Mouse (Mus musculus) heart, adult 8-10 months (tissue): ENCODE data around the gene Arhgap15. TPM values are rescaled to one million over a fixed set of nuclear protein-coding genes. Genes with fewer than 3 reads are reported as not detected.
"Not testable (repeated sequence)": the region's sequence is repeated elsewhere in the genome, so short reads cannot be mapped to it uniquely, and the experiment has no call there.

ENCODE experiments used
- DNase-seq: peaks from one replicate; pipeline ENCODE4 v3.0.0; 2022; ENCODE audit warnings: low spot score
- total RNA-seq, 4 experiments: library from RNA; stranded (reverse); gene quantifications; 2 replicates each; pipeline ENCODE4 v1.2.4; 2022

Gene Arhgap15
- 1 to 10 TPM in 2 of 4 experiments, under 1 TPM in 2; 0.41 to 1.1 (median 0.89) TPM for total RNA-seq

GRCm38 (mm10) chr2:43748287-43748983 lies at the start of gene Arhgap15:
TSS of gene Arhgap15 (plus strand) at chr2:43748824.
- no peak for DNase-seq

GRCm38 (mm10) chr2:43712611-43713138 lies 35.9 kb upstream of the Arhgap15 start:
- DNase-seq: no peak

GRCm38 (mm10) chr2:43722446-43723103 lies 26.0 kb upstream of the Arhgap15 start:
- DNase-seq: peak; percentile 48

DNA sequence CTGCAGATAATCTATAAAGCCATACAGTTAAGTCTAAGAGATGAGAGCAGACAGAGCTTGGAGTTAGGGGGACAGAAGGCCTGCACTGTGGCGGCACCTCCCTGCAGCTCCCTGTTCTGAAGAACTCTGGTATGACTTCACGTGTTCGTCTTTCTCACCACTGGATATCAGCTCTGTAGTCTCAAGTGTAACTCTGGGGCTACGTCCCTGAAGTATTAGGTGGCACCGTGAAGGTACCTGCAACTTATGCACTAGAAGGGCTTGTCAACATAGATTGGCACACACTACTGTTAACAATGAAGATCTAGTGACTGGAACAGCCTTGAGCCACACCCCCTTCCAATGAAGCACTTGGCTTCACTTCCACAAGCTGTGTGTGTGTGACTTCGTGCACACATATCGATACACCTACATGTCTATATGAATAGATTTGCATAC lies 25.5 kb upstream of the Arhgap15 start:
- DNase-seq: no peak

GRCm38 (mm10) chr2:43727181-43727580 lies 21.4 kb upstream of the Arhgap15 start:
- no peak for DNase-seq

DNA sequence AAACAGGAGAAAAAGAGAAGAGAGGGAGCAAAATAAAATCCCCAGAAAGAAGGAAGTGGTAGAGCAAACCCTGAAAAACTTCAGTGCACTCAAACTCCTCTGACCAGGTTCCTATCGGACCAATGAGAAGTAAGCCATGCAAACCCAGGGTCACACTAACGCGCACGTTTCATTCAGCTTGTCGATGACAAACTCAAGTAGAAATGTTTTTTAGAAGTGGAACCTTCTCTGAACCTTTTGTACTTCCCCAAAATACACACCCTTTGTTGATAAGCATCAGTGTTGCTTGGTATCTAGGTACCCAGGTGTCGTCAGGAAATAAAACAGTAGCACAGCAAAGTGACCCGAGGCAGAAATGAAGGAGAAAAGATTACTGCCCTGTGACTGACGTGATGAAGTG lies 20.9 kb upstream of the Arhgap15 start:
- no peak for DNase-seq

DNA sequence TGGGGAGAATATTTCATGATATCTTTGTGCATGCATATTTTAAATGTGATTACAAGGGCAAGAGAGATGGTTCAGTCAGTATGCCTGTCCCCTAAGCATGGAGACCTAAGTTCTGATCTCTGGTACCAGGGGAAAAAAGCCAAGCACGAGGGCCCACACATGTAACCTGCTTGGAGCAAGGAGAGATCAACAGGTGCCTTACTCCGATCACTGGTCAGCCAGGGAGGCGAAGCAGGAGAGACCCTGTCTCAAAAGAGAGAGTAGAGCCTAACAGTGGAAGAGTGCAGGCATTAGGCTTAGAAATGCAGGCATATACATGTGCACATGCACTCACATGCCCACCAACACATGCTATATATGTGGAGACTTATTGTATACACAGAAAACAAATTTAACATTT lies 19.8 kb upstream of the Arhgap15 start:
- no peak for DNase-seq

DNA sequence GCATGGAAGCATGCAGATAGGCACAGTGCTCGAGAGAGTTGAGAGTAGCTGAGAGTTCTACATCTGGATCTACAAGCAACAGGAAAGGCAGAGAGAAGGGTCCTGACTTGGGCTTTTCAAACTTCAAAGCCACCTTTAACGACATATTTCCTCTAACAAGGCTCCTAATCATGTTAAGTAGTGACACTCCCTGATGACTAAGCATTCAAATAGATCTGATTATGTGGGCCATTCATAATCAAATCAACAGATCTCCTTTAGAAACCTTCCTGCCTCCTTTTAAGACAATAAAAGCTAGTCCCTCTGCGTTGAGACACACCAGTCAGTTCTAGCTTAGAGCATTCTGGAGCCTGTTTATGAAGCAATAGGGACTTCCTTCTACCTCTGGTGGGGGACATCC lies 16.2 kb upstream of the Arhgap15 start:
- no peak for DNase-seq

- DNase-seq: not testable (repeated sequence)
Measured at GRCm38 (mm10) chr2:43735071-43735470, 13.6 kb upstream of the Arhgap15 start.

GRCm38 (mm10) chr2:43737546-43737945 lies 11.1 kb upstream of the Arhgap15 start:
- no peak for DNase-seq

- DNase-seq: peak; percentile 5
Measured at GRCm38 (mm10) chr2:43738562-43739112, 10.0 kb upstream of the Arhgap15 start.

DNA sequence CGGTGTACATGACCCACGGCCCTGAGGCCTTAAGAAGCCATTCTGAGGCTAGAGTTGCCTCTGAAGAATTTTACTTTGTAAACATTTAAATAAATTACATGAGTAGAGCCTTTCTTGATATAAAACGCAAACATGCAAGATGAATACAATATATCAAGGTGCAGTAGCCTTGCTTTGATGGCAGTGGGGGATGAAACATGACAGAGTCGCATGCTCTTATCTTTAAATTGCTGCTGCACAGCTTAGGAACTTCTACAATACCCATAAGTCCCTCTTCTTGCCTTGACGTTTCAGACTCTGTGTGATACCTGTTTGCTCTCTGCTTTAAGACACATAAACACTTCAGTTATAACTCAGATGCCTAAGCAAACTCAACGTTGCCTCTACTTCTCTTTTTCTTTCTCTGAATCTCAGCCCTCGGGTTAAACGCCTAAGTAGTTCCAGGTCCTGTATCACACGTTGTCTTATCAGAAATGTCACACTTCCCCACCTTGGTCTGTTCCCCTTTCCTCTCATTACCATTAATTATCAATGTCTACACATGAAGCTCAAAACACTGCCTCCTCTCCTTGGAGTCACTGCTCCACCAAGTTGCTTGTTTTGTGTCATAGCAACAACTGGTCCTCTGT lies 9.3 kb upstream of the Arhgap15 start:
- no peak for DNase-seq

DNA sequence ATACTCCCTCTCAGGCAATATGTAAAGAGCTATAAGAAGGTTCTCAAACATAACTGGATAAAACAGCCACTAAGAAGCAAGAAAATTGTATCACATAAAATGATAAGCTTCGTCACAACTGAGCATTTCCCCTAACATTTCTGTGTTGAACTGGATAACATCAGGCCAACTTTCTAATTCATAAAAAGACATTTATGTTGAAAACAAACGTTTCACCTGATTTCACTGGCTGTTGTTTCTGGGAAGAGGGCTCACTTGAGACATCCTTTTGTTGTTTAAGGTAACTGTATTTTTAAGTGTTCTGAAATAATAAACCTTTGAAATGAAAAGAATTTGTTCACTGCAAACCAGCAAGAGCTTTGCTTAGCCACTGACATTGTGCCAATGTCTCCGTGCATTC lies 697 bp downstream of the Arhgap15 start:
- DNase-seq: no peak

DNA sequence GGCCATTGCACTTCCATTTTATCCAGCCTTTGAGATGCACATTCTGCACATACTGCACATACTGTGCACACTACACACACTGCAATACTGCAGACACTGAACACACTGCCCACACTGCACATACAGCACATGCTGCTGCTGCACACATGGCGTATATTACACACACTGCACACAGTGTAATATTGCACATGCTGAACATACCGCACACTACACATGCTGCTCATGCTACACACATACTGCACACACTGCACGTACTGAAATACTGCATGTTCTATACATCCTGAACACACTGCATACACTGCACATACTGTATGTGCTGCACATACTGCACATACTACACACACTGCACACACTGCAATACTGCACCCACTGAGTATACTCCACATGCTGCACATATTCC lies 7.3 kb downstream of the Arhgap15 start:
- no peak for DNase-seq

DNA sequence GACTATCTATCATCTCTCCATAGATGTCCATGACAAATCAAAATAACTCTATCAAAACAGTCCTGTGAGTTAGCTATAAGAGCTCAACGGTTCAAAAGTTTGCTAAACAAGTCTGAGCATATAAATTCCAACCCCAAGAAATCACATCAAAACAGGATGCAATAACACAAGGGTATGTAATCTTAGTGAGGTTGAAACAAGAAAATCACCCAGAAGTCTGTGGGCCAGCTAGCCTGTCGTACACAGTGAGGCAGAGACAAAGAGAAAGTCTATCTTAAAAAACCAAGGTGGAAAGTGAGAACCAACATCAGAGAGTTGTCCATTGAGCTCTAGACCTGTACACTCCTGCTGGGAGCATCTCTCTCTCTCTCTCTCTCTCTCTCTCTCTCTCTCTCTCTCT lies 8.0 kb downstream of the Arhgap15 start:
- DNase-seq: no peak

GRCm38 (mm10) chr2:43761735-43762134 lies 13.1 kb downstream of the Arhgap15 start:
- DNase-seq: no peak

- DNase-seq: no peak
Measured at GRCm38 (mm10) chr2:43763279-43763678, 14.7 kb downstream of the Arhgap15 start.

GRCm38 (mm10) chr2:43764456-43764855 lies 15.8 kb downstream of the Arhgap15 start:
- no peak for DNase-seq

- DNase-seq: no peak
Measured at GRCm38 (mm10) chr2:43766200-43766599, 17.6 kb downstream of the Arhgap15 start.

DNA sequence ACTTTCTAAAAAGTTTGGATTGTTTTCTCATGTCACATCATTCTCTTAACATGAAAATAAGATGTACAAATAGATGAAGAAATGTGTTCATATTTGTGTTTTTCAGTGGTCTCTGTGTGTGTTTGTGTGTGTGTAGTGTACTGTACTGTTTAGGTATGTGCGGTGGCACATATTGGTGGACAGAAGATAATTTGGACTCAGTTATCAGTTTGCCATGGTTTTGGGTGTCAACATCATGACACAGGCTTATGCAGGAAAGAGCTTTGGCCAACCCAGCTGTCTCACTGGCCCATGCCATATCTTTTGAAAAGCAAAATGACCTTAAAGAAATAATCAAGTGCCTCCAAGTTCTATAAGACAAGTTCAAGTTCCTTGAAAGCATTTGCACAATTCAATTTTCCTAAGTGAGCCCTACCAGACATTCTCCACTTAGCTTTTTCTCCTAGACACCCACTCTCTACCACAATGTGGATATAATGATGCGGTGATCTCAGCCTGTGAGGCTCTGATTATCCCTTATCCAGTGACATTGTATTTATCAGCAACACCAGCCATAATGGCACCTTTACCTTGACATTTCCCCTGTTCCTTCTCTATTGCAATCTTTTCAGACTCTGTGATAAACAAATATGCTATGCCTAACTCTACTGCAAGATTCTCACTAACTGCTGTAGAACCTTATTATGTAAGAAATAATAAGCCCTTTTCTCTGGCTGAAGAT lies 21.4 kb downstream of the Arhgap15 start:
- DNase-seq: no peak

GRCm38 (mm10) chr2:43772640-43773039 lies 24.0 kb downstream of the Arhgap15 start:
- DNase-seq: peak; percentile 18

GRCm38 (mm10) chr2:43782157-43782556 lies 33.5 kb downstream of the Arhgap15 start:
- DNase-seq: no peak
